Comparison of ENCODE assay signal across 15 mouse cellular contexts in the genomic region with DNA sequence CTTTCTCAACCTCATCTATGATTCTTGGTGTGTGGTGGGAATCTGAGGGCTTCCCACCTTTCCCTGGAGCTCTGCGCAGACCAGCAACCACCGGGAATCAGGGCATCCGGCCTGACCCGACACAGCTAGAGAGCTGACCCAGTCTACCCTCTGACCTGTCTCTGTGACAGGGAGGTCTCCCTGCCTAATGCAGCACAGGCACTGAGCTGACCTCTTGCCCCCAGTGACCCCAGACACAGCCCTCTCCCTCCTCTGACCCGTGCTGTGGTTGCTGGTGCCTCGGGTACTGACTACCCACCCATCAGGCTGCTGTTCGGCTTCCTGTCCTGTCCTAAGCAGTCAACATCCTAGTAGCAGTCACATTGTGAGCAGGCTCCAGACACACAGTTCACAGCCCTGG. TPM values are rescaled to one million over a fixed set of nuclear protein-coding genes. Genes with fewer than 3 reads are reported as not detected.
DNase-seq lines count a peak whose midpoint lies in the region; ATAC-seq lines count a peak whose summit lies in the region.
"Had no signal": no experiment of that assay in that cellular context is flagged by ENCODE, and none has a peak within 500 bp of the region (broad histone marks: within the 10 kb centered on the region; RNA-seq: fewer than 3 reads in every experiment).

No protein-coding gene starts in this region.

- H3K36me3 ChIP-seq in heart, embryonic 10.5 days: peaks cover 65% of the 10 kb centered on the region
- peaks cover 13% of the 10 kb centered on the region for H3K36me3 ChIP-seq in embryonic facial prominence, embryonic 11.5 days (replicated peaks; ENCODE audit: control insufficient read depth, insufficient read depth, low read depth, low read length)
- peaks cover 78% of the 10 kb centered on the region for H3K36me3 ChIP-seq in hindbrain, embryonic 14.5 days (replicated peaks; ENCODE audit: control insufficient read depth, insufficient read depth)
- peaks cover 24% of the 10 kb centered on the region for H3K36me3 ChIP-seq in midbrain, embryonic 16.5 days (ENCODE audit: control insufficient read depth, insufficient read depth, low read length)

- intact Hi-C loops in heart, postnatal 14 days (cut with DNase I): no loop called here
- intact Hi-C loops in heart, postnatal 25 days (cut with DNase I): no loop called here

- peak overlapping the region; percentile 69; the same call in 1 of the 2 replicates for H3K27ac ChIP-seq in heart, embryonic 10.5 days
- no peak overlapping the region for H3K27ac ChIP-seq in embryonic facial prominence, embryonic 11.5 days (replicated peaks; ENCODE audit: low read depth, low read length)
- peak overlapping the region; percentile 98 for H3K27ac ChIP-seq in hindbrain, embryonic 14.5 days
- H3K27ac ChIP-seq in midbrain, embryonic 16.5 days (ENCODE audit: low read length): peak overlapping the region; percentile 55
- H3K27ac ChIP-seq: embryonic facial prominence, embryonic 15.5 days; intestine, embryonic 15.5 days had no signal

- H3K4me2 ChIP-seq in embryonic facial prominence, embryonic 11.5 days (ENCODE audit: low read depth, low read length): no peak overlapping the region
- no peak overlapping the region for H3K4me2 ChIP-seq in hindbrain, embryonic 14.5 days (replicated peaks)
- H3K4me2 ChIP-seq in midbrain, embryonic 16.5 days (ENCODE audit: low read length): no peak overlapping the region
- H3K4me2 ChIP-seq: embryonic facial prominence, embryonic 15.5 days; intestine, embryonic 15.5 days; lung, embryonic 14.5 days had no signal

- H3K9ac ChIP-seq in embryonic facial prominence, embryonic 11.5 days (replicated peaks; ENCODE audit: low read length): peak overlapping the region; percentile 30; the same call in 1 of the 2 replicates
- H3K9ac ChIP-seq in hindbrain, embryonic 14.5 days: 0 out of 2 replicates have a peak overlapping the region, but pooled peaks have one; percentile 6
- H3K9ac ChIP-seq in midbrain, embryonic 16.5 days (ENCODE audit: low read depth, low read length): no peak overlapping the region
- H3K9ac ChIP-seq: embryonic facial prominence, embryonic 15.5 days; intestine, embryonic 15.5 days; lung, embryonic 14.5 days had no signal

- DNase-seq in heart, embryonic 10.5 days (ENCODE audit: low spot score): no peak
- no peak for DNase-seq in heart, postnatal 14 days
- DNase-seq in embryonic facial prominence, embryonic 11.5 days (ENCODE audit: low spot score): no peak
- no peak for DNase-seq in hindbrain, embryonic 14.5 days (ENCODE audit: low spot score)
- no peak for DNase-seq in right cerebral cortex, postnatal 25 days
- DNase-seq in heart, postnatal 25 days (ENCODE audit: low spot score): no peak
- DNase-seq: adrenal gland, postnatal 10 days; cerebellum, adult 9-11 months; kidney, postnatal 10 days; lung, embryonic 14.5 days had no signal

- WGBS in heart, embryonic 10.5 days: 58% methylated on average over 7 of the region's 7 CpGs
- 31% methylated on average over 7 of the region's 7 CpGs for WGBS in embryonic facial prominence, embryonic 11.5 days
- 28% methylated on average over 7 of the region's 7 CpGs for WGBS in hindbrain, embryonic 14.5 days
- 24% methylated on average over 7 of the region's 7 CpGs for WGBS in midbrain, embryonic 16.5 days

- H3K4me3 ChIP-seq in heart, embryonic 10.5 days: no peak overlapping the region
- H3K4me3 ChIP-seq in embryonic facial prominence, embryonic 11.5 days (ENCODE audit: low read depth, low read length): no peak overlapping the region
- no peak overlapping the region for H3K4me3 ChIP-seq in hindbrain, embryonic 14.5 days (replicated peaks; ENCODE audit: low read length)
- H3K4me3 ChIP-seq in midbrain, embryonic 16.5 days (ENCODE audit: low read depth, low read length): no peak overlapping the region
- H3K4me3 ChIP-seq: embryonic facial prominence, embryonic 15.5 days; intestine, embryonic 15.5 days; megakaryocyte, embryonic 14.5 days had no signal

- H3K4me1 ChIP-seq in heart, embryonic 10.5 days: peaks cover 69% of the 10 kb centered on the region
- H3K4me1 ChIP-seq in embryonic facial prominence, embryonic 11.5 days (ENCODE audit: control insufficient read depth, insufficient read depth, low read length): peaks cover 43% of the 10 kb centered on the region
- H3K4me1 ChIP-seq in hindbrain, embryonic 14.5 days (replicated peaks; ENCODE audit: control insufficient read depth, insufficient read depth, low read length): peaks cover 52% of the 10 kb centered on the region
- peaks cover 41% of the 10 kb centered on the region for H3K4me1 ChIP-seq in midbrain, embryonic 16.5 days (ENCODE audit: control insufficient read depth, insufficient read depth, low read length)

- ATAC-seq in embryonic facial prominence, embryonic 11.5 days (replicated peaks; ENCODE audit: insufficient number of reproducible peaks, low FRiP score, low TSS enrichment, low read depth): no peak
- no peak for ATAC-seq in hindbrain, embryonic 14.5 days (ENCODE audit: low FRiP score)
- no peak for ATAC-seq in midbrain, embryonic 16.5 days
- ATAC-seq in frontal cortex, adult (ENCODE audit: low TSS enrichment): no peak
- ATAC-seq: intestine, embryonic 15.5 days had no signal

- no peaks in the 10 kb centered on the region; the same call in 1 of the 2 replicates for H3K27me3 ChIP-seq in heart, embryonic 10.5 days (ENCODE audit: insufficient read depth, poor library complexity, severe bottlenecking)
- H3K27me3 ChIP-seq in embryonic facial prominence, embryonic 11.5 days (ENCODE audit: control insufficient read depth, insufficient read depth, low read length): no peaks in the 10 kb centered on the region
- H3K27me3 ChIP-seq in hindbrain, embryonic 14.5 days (ENCODE audit: control insufficient read depth, insufficient read depth, low read length): no peaks in the 10 kb centered on the region
- H3K27me3 ChIP-seq in midbrain, embryonic 16.5 days (ENCODE audit: control insufficient read depth, insufficient read depth, low read depth, low read length): no peaks in the 10 kb centered on the region
- H3K27me3 ChIP-seq: embryonic facial prominence, embryonic 15.5 days; intestine, embryonic 15.5 days had no signal

- H3K9me3 ChIP-seq in heart, embryonic 10.5 days: no peaks in the 10 kb centered on the region
- H3K9me3 ChIP-seq in embryonic facial prominence, embryonic 11.5 days (replicated peaks; ENCODE audit: control insufficient read depth, low read length): no peaks in the 10 kb centered on the region
- H3K9me3 ChIP-seq in hindbrain, embryonic 14.5 days (ENCODE audit: control insufficient read depth, low read length): no peaks in the 10 kb centered on the region
- no peaks in the 10 kb centered on the region for H3K9me3 ChIP-seq in midbrain, embryonic 16.5 days (replicated peaks; ENCODE audit: control insufficient read depth, low read length, poor library complexity, severe bottlenecking)
- H3K9me3 ChIP-seq: embryonic facial prominence, embryonic 15.5 days; intestine, embryonic 15.5 days; megakaryocyte, embryonic 14.5 days had no signal

RNA-seq across cellular contexts. Expression of a gene that starts 48.6 kb away (rescaled TPM):
- polyA plus RNA-seq in heart, embryonic 10.5 days (2016; fragmentation: Nextera tagmentation; extraction: Ambion mirVana): 9.3 and 12.7 TPM in 2 replicates
- total RNA-seq in heart, postnatal 14 days (2021): 1 to 10 TPM; 5.5 to 6.9 TPM
- polyA plus RNA-seq in embryonic facial prominence, embryonic 11.5 days (2014; fragmentation: Nextera tagmentation; extraction: Ambion mirVana): 13.9 and 16.4 TPM in 2 replicates
- 24.8 and 30.1 TPM in 2 replicates for polyA plus RNA-seq in hindbrain, embryonic 14.5 days (2014; fragmentation: Nextera tagmentation; extraction: Ambion mirVana)
- polyA plus RNA-seq in midbrain, embryonic 16.5 days (2015; fragmentation: Nextera tagmentation; extraction: Ambion mirVana): 32.5 and 33.2 TPM in 2 replicates
- total RNA-seq in heart, postnatal 25 days (2021): 1 to 10 TPM; 2.9 to 5.1 TPM
